Mouse (Mus musculus): ENCODE data around the gene Tsc22d2. TPM values are rescaled to one million over a fixed set of nuclear protein-coding genes. Genes with fewer than 3 reads are reported as not detected.

The Tsc22d2 gene
- polyA plus RNA-seq, 1 experiment, result 1.8 TPM

DNA sequence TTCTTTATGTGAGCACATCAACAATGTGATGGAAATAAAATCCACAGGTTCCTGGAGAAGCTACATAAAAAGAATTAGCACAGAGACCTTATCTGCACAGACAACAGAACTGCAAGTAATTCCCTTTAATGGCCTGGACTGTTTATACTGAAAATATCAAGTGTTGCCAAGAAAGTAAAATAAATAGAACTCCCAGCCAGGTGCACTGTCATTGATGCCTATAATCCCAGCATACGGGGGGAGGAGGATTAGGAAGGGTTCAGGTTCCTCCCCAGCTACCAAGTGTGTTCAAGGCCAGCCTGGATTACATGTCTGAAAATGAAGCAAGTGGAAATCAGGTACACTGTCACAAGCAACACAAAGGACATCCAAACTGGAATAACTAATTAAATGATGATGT, 29.5 kb upstream of the Tsc22d2 start:
- Histone ChIP-seq H3K4me3 (replicated peaks) (no peak overlapping the region), H3K36me3 (ENCODE audit: control insufficient read depth) (no peaks in the 10 kb centered on the region), H3K4me1 (ENCODE audit: control insufficient read depth) (no peaks in the 10 kb centered on the region), H3K9me3 (ENCODE audit: control insufficient read depth, low read length) (no peaks in the 10 kb centered on the region), H3K27me3 (ENCODE audit: control insufficient read depth) (no peaks in the 10 kb centered on the region)
- TF ChIP-seq GATA1 (IDR thresholded peaks at IDR 0.05; ENCODE audit: low read length) (no peak), TAL1 (IDR thresholded peaks at IDR 0.05; ENCODE audit: low read length) (no peak)

DNA sequence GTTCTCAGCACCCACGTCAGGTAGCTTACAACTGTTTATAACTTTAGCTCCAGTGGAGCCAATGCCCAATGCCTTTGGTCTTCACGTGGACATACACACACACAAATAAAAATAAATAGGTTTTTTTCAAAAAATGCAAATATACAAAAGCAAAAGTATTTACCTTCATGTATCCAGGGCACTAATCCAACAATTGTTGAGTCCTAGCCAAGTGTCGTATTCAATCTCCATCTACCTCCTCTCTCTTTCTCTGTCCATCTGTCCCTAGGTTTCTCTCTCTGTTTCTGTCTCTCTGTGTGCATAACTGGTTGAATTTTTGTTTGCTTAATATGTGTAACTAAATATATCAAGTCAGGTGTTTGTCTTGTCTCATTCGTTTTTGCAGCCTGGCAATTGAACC, 25.8 kb upstream of the Tsc22d2 start:
- TF ChIP-seq TAL1 (IDR thresholded peaks at IDR 0.05; ENCODE audit: low read length) (no peak), GATA1 (IDR thresholded peaks at IDR 0.05; ENCODE audit: low read length) (no peak)
- H3K9me3 ChIP-seq (ENCODE audit: control insufficient read depth, low read length), result no peaks in the 10 kb centered on the region
- no peaks in the 10 kb centered on the region for H3K36me3 ChIP-seq (ENCODE audit: control insufficient read depth)
- no peaks in the 10 kb centered on the region for H3K27me3 ChIP-seq (ENCODE audit: control insufficient read depth)
- no peaks in the 10 kb centered on the region for H3K4me1 ChIP-seq (ENCODE audit: control insufficient read depth)
- H3K4me3 ChIP-seq (replicated peaks), result no peak overlapping the region

DNA sequence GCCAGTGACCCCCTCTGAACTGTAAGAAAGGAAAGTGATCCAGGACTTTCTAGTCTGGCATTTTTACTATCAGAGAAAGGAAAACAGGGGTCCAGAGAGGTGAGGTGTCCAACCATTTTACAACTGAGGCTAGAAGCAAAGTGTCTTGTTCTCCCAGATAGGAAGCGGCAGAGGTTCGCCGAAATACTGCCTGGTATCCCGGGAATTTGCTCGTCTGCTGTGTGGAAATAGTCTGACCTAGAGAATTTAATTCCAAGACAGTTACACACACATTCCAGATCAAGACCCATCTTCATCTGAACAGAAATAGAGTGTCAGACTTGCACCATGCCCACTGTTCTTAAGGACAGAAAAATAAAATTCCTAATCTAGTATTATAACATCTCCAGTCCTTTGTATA, 16.0 kb upstream of the Tsc22d2 start:
- TF ChIP-seq GATA1 (IDR thresholded peaks at IDR 0.05; ENCODE audit: low read length) (no peak), TAL1 (IDR thresholded peaks at IDR 0.05; ENCODE audit: low read length) (no peak)
- no peak overlapping the region for H3K4me3 ChIP-seq (replicated peaks)

DNA sequence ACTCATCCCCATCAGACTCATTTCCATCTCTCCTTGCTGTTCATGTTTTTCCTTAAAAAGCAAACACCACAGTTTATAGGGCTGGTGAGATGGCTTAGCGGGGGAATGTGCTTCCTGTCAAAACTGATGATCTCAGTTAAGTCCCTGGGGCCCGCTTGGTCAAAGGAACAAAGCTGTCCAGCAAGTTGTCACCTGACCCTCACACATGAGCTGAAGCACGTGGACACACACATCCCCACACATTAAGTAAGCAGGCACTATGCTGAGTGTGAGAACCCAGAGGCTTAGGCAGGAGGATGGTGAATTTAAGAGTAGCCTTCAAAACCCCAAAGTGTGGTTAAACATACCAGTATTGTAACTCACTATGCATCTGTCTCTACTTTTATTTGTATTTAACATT, 14.6 kb upstream of the Tsc22d2 start:
- H3K36me3 ChIP-seq (ENCODE audit: control insufficient read depth), result no peaks in the 10 kb centered on the region
- H3K4me1 ChIP-seq (ENCODE audit: control insufficient read depth), result no peaks in the 10 kb centered on the region
- H3K4me3 ChIP-seq (replicated peaks), result no peak overlapping the region
- no peaks in the 10 kb centered on the region for H3K27me3 ChIP-seq (ENCODE audit: control insufficient read depth)
- TF ChIP-seq GATA1 (IDR thresholded peaks at IDR 0.05; ENCODE audit: low read length) (no peak), TAL1 (IDR thresholded peaks at IDR 0.05; ENCODE audit: low read length) (no peak)
- H3K9me3 ChIP-seq (ENCODE audit: control insufficient read depth, low read length), result no peaks in the 10 kb centered on the region

More for the DNA sequence above, 16.0 kb upstream of the Tsc22d2 start:
- Histone ChIP-seq H3K9me3 (ENCODE audit: control insufficient read depth, low read length) (no peaks in the 10 kb centered on the region), H3K4me1 (ENCODE audit: control insufficient read depth) (no peaks in the 10 kb centered on the region), H3K36me3 (ENCODE audit: control insufficient read depth) (no peaks in the 10 kb centered on the region), H3K27me3 (ENCODE audit: control insufficient read depth) (no peaks in the 10 kb centered on the region)

DNA sequence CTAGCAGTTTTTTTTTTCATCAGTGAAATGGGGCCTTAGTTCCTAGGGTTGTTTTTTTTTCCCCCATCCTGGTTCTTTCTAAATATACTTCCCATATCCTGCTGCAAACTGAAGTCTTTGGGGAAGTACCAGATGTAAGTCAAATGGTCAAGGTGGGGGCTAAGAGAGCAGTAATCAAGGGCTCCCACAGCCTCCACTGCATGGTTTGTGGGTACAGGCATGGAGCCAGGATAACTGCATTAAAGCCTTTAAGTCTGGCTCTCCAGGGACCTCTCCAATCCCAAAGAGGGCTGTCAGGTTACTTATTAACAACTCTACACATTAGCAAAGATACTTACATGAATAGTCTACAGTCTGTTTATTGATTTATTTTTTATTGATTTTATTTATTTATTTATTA, 2.8 kb upstream of the Tsc22d2 start:
- no peak for TF ChIP-seq GATA1 (IDR thresholded peaks at IDR 0.05; ENCODE audit: low read length)
- Histone ChIP-seq H3K4me3 (replicated peaks) (no peak overlapping the region), H3K9me3 (ENCODE audit: control insufficient read depth, low read length) (no peaks in the 10 kb centered on the region), H3K27me3 (ENCODE audit: control insufficient read depth) (no peaks in the 10 kb centered on the region), H3K4me1 (ENCODE audit: control insufficient read depth) (peaks cover 19% of the 10 kb centered on the region), H3K36me3 (ENCODE audit: control insufficient read depth) (peaks cover 1% of the 10 kb centered on the region)

DNA sequence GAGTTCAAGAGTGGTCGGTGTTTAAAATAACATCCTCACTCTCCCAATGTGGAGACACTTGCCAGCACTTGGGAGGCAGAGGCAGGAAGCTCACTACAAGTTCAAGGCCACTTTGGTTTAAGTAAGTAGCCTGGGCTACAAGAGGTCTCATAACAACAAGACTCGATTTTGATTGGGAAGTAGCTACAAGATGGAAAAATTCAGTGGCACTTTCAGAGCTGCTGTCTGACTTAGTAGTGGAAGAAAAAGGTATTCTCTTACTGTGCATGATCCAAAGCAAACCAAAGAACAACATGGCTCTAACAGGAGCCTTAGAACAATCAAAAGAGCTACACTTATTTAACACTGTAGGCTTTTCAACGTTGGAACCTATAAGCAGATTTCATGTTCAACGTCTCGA, 844 bp upstream of the Tsc22d2 start:
- TF ChIP-seq GATA1 (IDR thresholded peaks at IDR 0.05; ENCODE audit: low read length), result no peak
- no peak for TF ChIP-seq TAL1 (IDR thresholded peaks at IDR 0.05; ENCODE audit: low read length)
- H3K4me3 ChIP-seq (replicated peaks), result peak overlapping the region; percentile 99
- H3K9me3 ChIP-seq (ENCODE audit: control insufficient read depth, low read length), result no peaks in the 10 kb centered on the region
- H3K27me3 ChIP-seq (ENCODE audit: control insufficient read depth), result no peaks in the 10 kb centered on the region
- H3K4me1 ChIP-seq (ENCODE audit: control insufficient read depth), result peaks cover 30% of the 10 kb centered on the region
- H3K36me3 ChIP-seq (ENCODE audit: control insufficient read depth), result peaks cover 9% of the 10 kb centered on the region

DNA sequence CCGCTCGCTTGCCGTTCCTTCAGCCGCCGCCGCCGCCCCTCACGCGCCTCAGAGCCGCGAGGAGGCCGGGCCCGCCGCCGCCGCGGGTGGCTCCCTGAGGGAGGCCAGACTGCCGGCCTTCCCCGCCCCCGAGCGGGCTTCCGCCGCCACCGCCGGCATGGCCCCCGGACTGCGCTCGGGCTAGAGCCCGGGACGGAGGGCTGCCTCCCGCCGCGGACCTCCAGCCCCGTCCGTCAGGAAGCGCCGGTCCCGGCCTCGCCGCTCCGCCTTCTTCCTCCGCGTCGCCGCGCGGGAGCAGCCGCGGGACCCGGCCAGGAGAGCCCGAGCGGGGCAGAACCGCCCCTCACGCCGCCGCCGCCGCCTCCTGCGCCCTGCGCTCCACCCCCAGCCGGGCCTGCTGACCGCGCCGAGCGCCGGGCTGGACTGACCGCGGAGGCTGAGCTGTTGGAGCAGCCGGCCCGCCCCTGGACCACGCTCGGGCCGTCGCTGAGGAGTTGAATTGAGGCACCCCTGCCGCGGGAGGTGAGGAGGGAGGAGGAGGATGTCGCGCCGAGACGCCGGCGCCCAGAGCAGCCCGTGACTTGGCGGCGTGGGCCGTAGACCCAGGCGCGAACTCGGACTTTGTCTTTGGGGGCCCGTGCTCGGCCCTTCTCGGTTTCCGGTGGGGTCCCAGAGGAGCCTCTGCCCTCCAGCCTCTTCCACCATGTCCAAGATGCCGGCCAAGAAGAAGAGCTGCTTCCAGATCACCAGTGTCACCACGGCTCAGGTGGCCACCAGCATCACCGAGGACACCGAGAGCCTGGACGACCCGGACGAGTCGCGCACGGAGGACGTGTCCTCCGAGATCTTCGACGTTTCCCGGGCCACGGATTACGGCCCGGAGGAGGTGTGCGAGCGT, 720 bp downstream of the Tsc22d2 start:
- Histone ChIP-seq H3K27me3 (ENCODE audit: control insufficient read depth) (no peaks in the 10 kb centered on the region), H3K4me3 (replicated peaks) (peak overlapping the region; percentile 99), H3K9me3 (ENCODE audit: control insufficient read depth, low read length) (no peaks in the 10 kb centered on the region), H3K36me3 (ENCODE audit: control insufficient read depth) (peaks cover 14% of the 10 kb centered on the region), H3K4me1 (ENCODE audit: control insufficient read depth) (peaks cover 40% of the 10 kb centered on the region)
- no peak for TF ChIP-seq GATA1 (IDR thresholded peaks at IDR 0.05; ENCODE audit: low read length)
- TF ChIP-seq TAL1 (IDR thresholded peaks at IDR 0.05; ENCODE audit: low read length), result no peak

DNA sequence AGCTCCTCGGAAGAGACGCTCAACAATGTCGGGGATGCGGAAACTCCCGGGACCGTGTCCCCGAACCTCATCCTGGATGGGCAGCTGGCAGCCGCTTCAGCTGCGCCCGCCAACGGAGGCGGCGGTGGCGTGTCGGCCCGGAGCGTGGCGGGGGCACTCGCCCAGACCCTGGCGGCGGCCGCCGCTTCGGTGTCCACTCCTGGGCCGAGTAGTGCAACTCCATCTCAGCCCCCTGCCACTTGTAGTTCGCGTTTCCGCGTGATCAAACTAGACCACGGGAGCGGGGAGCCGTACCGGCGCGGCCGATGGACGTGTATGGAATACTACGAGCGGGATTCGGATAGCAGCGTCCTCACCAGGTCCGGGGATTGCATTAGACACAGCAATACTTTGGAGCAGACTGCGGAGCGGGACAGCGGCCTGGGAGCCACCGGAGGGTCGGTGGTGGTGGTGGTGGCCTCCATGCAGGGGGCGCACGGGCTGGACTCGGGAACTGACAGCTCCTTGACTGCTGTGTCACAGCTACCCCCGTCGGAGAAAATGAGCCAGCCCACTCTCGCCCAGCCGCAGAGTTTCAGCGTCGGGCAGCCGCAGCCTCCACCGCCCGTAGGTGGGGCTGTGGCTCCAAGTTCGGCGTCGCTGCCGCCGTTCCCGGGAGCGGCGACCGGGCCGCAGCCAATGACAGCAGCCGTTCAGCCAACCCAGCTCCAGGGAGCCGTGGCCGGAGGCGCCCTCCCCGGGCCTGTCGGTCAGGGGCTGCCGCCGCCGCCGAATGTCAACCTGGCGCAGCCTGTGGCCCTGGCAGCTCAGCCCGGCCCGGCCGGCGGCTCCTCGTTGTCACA, 1.6 kb downstream of the Tsc22d2 start:
- Histone ChIP-seq H3K36me3 (ENCODE audit: control insufficient read depth) (peaks cover 17% of the 10 kb centered on the region), H3K9me3 (ENCODE audit: control insufficient read depth, low read length) (no peaks in the 10 kb centered on the region), H3K27me3 (ENCODE audit: control insufficient read depth) (no peaks in the 10 kb centered on the region), H3K4me3 (replicated peaks) (peak overlapping the region; percentile 99), H3K4me1 (ENCODE audit: control insufficient read depth) (peaks cover 43% of the 10 kb centered on the region)
- TF ChIP-seq GATA1 (IDR thresholded peaks at IDR 0.05; ENCODE audit: low read length), result no peak

DNA sequence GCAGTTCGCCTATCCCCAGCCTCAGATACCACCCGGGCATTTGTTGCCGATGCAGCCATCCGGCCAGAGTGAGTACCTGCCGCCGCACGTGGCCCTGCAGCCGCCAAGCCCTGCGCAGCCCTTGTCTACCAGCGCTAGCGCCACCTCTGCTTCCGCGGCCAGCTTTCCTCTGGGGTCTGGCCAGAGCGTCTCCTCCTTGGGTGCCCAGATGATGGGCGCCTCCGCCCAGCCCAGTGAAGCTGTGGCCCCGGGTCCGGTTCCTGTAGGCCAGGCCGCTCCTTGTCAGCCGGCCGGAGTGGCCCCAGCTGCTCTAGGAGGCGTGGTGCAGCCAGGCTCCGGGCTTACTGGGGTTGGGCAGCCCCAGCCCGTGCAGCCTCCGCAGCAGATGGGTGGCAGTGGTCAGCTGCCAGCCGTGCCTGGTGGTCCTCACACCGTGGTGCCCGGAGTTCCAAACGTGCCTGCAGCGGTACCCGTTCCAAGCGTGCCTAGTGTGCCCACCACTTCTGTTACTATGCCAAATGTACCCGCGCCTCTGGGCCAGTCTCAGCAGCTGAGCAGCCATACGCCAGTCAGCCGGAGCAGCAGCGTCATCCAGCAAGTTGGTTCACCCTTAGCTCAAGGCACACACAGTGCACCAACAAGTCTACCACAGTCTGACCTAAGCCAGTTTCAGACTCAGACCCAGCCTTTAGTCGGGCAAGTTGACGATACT, 2.4 kb downstream of the Tsc22d2 start:
- Histone ChIP-seq H3K27me3 (ENCODE audit: control insufficient read depth) (no peaks in the 10 kb centered on the region), H3K4me3 (replicated peaks) (peak overlapping the region; percentile 99), H3K9me3 (ENCODE audit: control insufficient read depth, low read length) (no peaks in the 10 kb centered on the region), H3K36me3 (ENCODE audit: control insufficient read depth) (peaks cover 22% of the 10 kb centered on the region), H3K4me1 (ENCODE audit: control insufficient read depth) (peaks cover 47% of the 10 kb centered on the region)
- no peak for TF ChIP-seq TAL1 (IDR thresholded peaks at IDR 0.05; ENCODE audit: low read length)
- TF ChIP-seq GATA1 (IDR thresholded peaks at IDR 0.05; ENCODE audit: low read length), result no peak

All from erythroblast, embryonic 14.5 days (primary cell).